In the genomic region with DNA sequence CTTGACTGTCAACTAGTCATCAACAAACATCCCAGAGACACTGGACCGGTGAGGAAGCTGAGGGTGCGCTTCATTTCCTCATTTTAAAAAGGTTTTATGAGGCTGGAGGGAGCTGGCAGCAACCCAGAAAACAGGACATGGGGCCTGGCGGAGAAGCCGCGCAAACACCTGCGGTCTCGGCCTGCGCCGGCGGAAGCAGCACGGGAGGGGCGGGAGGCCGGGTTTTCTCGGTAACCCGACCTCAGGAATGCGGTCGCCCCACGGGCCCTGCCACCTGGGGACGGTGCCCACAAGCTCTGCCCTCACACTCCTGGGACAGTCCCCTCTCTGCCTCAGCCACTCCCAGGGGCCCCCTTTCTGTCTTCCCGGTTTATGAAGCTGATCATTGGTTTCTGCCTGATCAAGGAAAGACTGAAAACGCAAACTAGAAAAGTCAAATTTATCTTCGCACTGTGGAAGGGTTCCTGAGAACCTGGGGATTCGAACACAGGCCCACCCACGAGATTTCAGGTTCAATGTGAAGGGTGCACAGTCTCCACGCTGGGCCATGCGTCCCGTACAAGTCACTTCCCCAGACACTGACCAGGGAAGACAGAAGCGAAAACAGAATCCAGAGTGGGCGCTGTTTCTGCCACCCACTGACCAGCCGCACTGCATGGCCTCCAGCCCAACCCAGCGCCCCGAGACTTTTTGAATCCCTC, we compare ENCODE assay signal across 8 mouse cellular contexts. TPM values are rescaled to one million over a fixed set of nuclear protein-coding genes. Genes with fewer than 3 reads are reported as not detected.
DNase-seq lines count a peak whose midpoint lies in the region; ATAC-seq and TF ChIP-seq lines count a peak whose summit lies in the region.

No protein-coding gene starts in this region.

- H3K9ac ChIP-seq in midbrain, embryonic 12.5 days (replicated peaks) = 0 out of 2 replicates have a peak overlapping the region, but pooled peaks have one; percentile 20
- no peak overlapping the region for H3K9ac ChIP-seq in midbrain, embryonic 11.5 days (ENCODE audit: low read length)
- H3K9ac ChIP-seq in heart, postnatal 0 days (replicated peaks; ENCODE audit: low read depth, low read length) = 0 out of 2 replicates have a peak overlapping the region, but pooled peaks have one; percentile 43
- peak overlapping the region; percentile 25 for H3K9ac ChIP-seq in limb, embryonic 13.5 days
- H3K9ac ChIP-seq in neural tube, embryonic 12.5 days = 0 out of 2 replicates have a peak overlapping the region, but pooled peaks have one; percentile 26

- TF ChIP-seq CTCF in heart, postnatal 0 days (IDR thresholded peaks at IDR 0.05; ENCODE audit: low read depth) = no peak

- H3K27ac ChIP-seq in midbrain, embryonic 12.5 days (replicated peaks) = peak overlapping the region; percentile 99; the same call in 1 of the 2 replicates
- H3K27ac ChIP-seq in midbrain, embryonic 11.5 days (ENCODE audit: low read depth, low read length) = no peak overlapping the region; the same call in 1 of the 2 replicates
- H3K27ac ChIP-seq in heart, postnatal 0 days (ENCODE audit: low read depth) = peak overlapping the region; percentile 91
- H3K27ac ChIP-seq in limb, embryonic 13.5 days = peak overlapping the region; percentile 94
- peak overlapping the region; percentile 37; the same call in 1 of the 2 replicates for H3K27ac ChIP-seq in neural tube, embryonic 12.5 days

- TF ChIP-seq EP300 in heart, postnatal 0 days (IDR thresholded peaks at IDR 0.05; ENCODE audit: low read depth) = no peak

- H3K27me3 ChIP-seq in midbrain, embryonic 12.5 days = peaks cover 7% of the 10 kb centered on the region; the same call in 1 of the 2 replicates
- H3K27me3 ChIP-seq in midbrain, embryonic 11.5 days (ENCODE audit: control insufficient read depth, insufficient read depth, low read length) = no peaks in the 10 kb centered on the region
- H3K27me3 ChIP-seq in heart, postnatal 0 days (ENCODE audit: control insufficient read depth, insufficient read depth, low read length) = no peaks in the 10 kb centered on the region
- H3K27me3 ChIP-seq in limb, embryonic 13.5 days = no peaks in the 10 kb centered on the region
- no peaks in the 10 kb centered on the region for H3K27me3 ChIP-seq in neural tube, embryonic 12.5 days (replicated peaks)

- H3K4me3 ChIP-seq in midbrain, embryonic 12.5 days = no peak overlapping the region
- H3K4me3 ChIP-seq in midbrain, embryonic 11.5 days (ENCODE audit: low read depth, low read length) = no peak overlapping the region; the same call in 1 of the 2 replicates
- H3K4me3 ChIP-seq in heart, postnatal 0 days (ENCODE audit: low read depth, low read length) = no peak overlapping the region
- no peak overlapping the region for H3K4me3 ChIP-seq in limb, embryonic 13.5 days
- no peak overlapping the region for H3K4me3 ChIP-seq in neural tube, embryonic 12.5 days

- no peak overlapping the region for H3K4me2 ChIP-seq in midbrain, embryonic 12.5 days (replicated peaks)
- no peak overlapping the region for H3K4me2 ChIP-seq in midbrain, embryonic 11.5 days
- 0 out of 2 replicates have a peak overlapping the region, but pooled peaks have one; percentile 8 for H3K4me2 ChIP-seq in heart, postnatal 0 days (ENCODE audit: low read depth, low read length)
- peak overlapping the region; percentile 75 for H3K4me2 ChIP-seq in limb, embryonic 13.5 days (replicated peaks)
- H3K4me2 ChIP-seq in neural tube, embryonic 12.5 days (replicated peaks) = peak overlapping the region; percentile 86; the same call in 1 of the 2 replicates

- H3K9me3 ChIP-seq in midbrain, embryonic 12.5 days = no peaks in the 10 kb centered on the region
- no peaks in the 10 kb centered on the region for H3K9me3 ChIP-seq in midbrain, embryonic 11.5 days (ENCODE audit: control insufficient read depth, low read length)
- H3K9me3 ChIP-seq in heart, postnatal 0 days (replicated peaks; ENCODE audit: control insufficient read depth, low read length) = no peaks in the 10 kb centered on the region
- no peaks in the 10 kb centered on the region for H3K9me3 ChIP-seq in limb, embryonic 13.5 days
- no peaks in the 10 kb centered on the region for H3K9me3 ChIP-seq in neural tube, embryonic 12.5 days

- H3K36me3 ChIP-seq in midbrain, embryonic 12.5 days = no peaks in the 10 kb centered on the region
- H3K36me3 ChIP-seq in midbrain, embryonic 11.5 days (ENCODE audit: control insufficient read depth, insufficient read depth, low read length) = no peaks in the 10 kb centered on the region
- no peaks in the 10 kb centered on the region for H3K36me3 ChIP-seq in heart, postnatal 0 days (replicated peaks; ENCODE audit: control insufficient read depth, insufficient read depth, low read length)
- no peaks in the 10 kb centered on the region for H3K36me3 ChIP-seq in limb, embryonic 13.5 days
- H3K36me3 ChIP-seq in neural tube, embryonic 12.5 days = no peaks in the 10 kb centered on the region

- no peak for ATAC-seq in midbrain, embryonic 12.5 days (ENCODE audit: low FRiP score, low read depth)
- no peak for ATAC-seq in midbrain, embryonic 11.5 days (ENCODE audit: low FRiP score)
- ATAC-seq in heart, postnatal 0 days (ENCODE audit: insufficient read depth, low read depth) = no peak
- no peak for ATAC-seq in limb, embryonic 13.5 days (ENCODE audit: low FRiP score, low read depth)
- no peak for ATAC-seq in neural tube, embryonic 12.5 days (ENCODE audit: low FRiP score, low read depth)

- H3K4me1 ChIP-seq in midbrain, embryonic 12.5 days = peaks cover 45% of the 10 kb centered on the region
- H3K4me1 ChIP-seq in midbrain, embryonic 11.5 days (ENCODE audit: control insufficient read depth, insufficient read depth, low read length) = peaks cover 38% of the 10 kb centered on the region
- H3K4me1 ChIP-seq in heart, postnatal 0 days (ENCODE audit: control insufficient read depth, insufficient read depth) = peaks cover 41% of the 10 kb centered on the region
- peaks cover 62% of the 10 kb centered on the region for H3K4me1 ChIP-seq in limb, embryonic 13.5 days
- H3K4me1 ChIP-seq in neural tube, embryonic 12.5 days = peaks cover 50% of the 10 kb centered on the region

- no peak for DNase-seq in midbrain, embryonic 11.5 days (ENCODE audit: low spot score, missing footprints)
- DNase-seq in cerebellum, postnatal 36 days = peak; percentile 61 to 65
- no peak for DNase-seq in heart, postnatal 0 days (ENCODE audit: low spot score)
- DNase-seq in adrenal gland, adult 2 months = no peak
- no peak for DNase-seq in left cerebral cortex, adult 9 months (ENCODE audit: low spot score in 2 of 2)

- 39% methylated on average over 32 of the region's 32 CpGs for WGBS in midbrain, embryonic 12.5 days
- 37% methylated on average over 32 of the region's 32 CpGs for WGBS in midbrain, embryonic 11.5 days
- WGBS in heart, postnatal 0 days = 34% methylated on average over 32 of the region's 32 CpGs
- WGBS in limb, embryonic 13.5 days = 20% methylated on average over 32 of the region's 32 CpGs
- whole genome bisulfite sequencing in neural tube, embryonic 12.5 days = 27% methylated on average over 32 of the region's 32 CpGs

RNA-seq across cellular contexts. Expression of gene Jund, which starts 3.3 kb away (rescaled TPM):
- 206 and 213 TPM in 2 replicates for polyA plus RNA-seq in midbrain, embryonic 12.5 days (2016; fragmentation: Nextera tagmentation; extraction: Ambion mirVana)
- polyA plus RNA-seq in midbrain, embryonic 11.5 days (2014; fragmentation: Nextera tagmentation; extraction: Ambion mirVana) = 119 and 138 TPM in 2 replicates
- 322 and 503 TPM in 2 replicates for total RNA-seq in heart, postnatal 0 days (2014; rRNA removed; ENCODE audit: low replicate concordance)
- 45.9 and 49.5 TPM in 2 replicates for polyA plus RNA-seq in heart, postnatal 0 days (2015; fragmentation: Nextera tagmentation; extraction: Ambion mirVana)
- polyA plus RNA-seq in limb, embryonic 13.5 days (2015; fragmentation: Nextera tagmentation; extraction: Ambion mirVana) = 57.3 and 61.1 TPM in 2 replicates
- polyA plus RNA-seq in neural tube, embryonic 12.5 days (2016; fragmentation: Nextera tagmentation; extraction: Ambion mirVana) = 248 and 267 TPM in 2 replicates
- 100 to 1,000 TPM; 214 to 246 TPM for total RNA-seq in adrenal gland, adult 2 months (2021)
- 1,009 and 1,256 TPM in 2 replicates for polyA plus RNA-seq in adrenal gland, adult 2 months (2012; rRNA removed)

RNA-seq across cellular contexts. Expression of gene Iqcn, which starts 7.8 kb away (rescaled TPM):
- polyA plus RNA-seq in midbrain, embryonic 12.5 days (2016; fragmentation: Nextera tagmentation; extraction: Ambion mirVana) = 0.04 TPM in 1 of 2 replicates, not detected in the other
- 0.04 TPM in 1 of 2 replicates, not detected in the other for polyA plus RNA-seq in midbrain, embryonic 11.5 days (2014; fragmentation: Nextera tagmentation; extraction: Ambion mirVana)
- total RNA-seq in heart, postnatal 0 days (2014; rRNA removed; ENCODE audit: low replicate concordance) = not detected in 2 replicates
- not detected in 2 replicates for polyA plus RNA-seq in heart, postnatal 0 days (2015; fragmentation: Nextera tagmentation; extraction: Ambion mirVana)
- polyA plus RNA-seq in limb, embryonic 13.5 days (2015; fragmentation: Nextera tagmentation; extraction: Ambion mirVana) = not detected in 2 replicates
- 0.06 and 0.16 TPM in 2 replicates for polyA plus RNA-seq in neural tube, embryonic 12.5 days (2016; fragmentation: Nextera tagmentation; extraction: Ambion mirVana)
- under 1 TPM in 1 of 2 experiments, not detected in 1; 0.12 TPM for total RNA-seq in adrenal gland, adult 2 months (2021)
- 0.25 and 0.28 TPM in 2 replicates for polyA plus RNA-seq in adrenal gland, adult 2 months (2012; rRNA removed)

RNA-seq across cellular contexts. Expression of gene Lsm4, which starts 22.4 kb away (rescaled TPM):
- 255 and 263 TPM in 2 replicates for polyA plus RNA-seq in midbrain, embryonic 12.5 days (2016; fragmentation: Nextera tagmentation; extraction: Ambion mirVana)
- polyA plus RNA-seq in midbrain, embryonic 11.5 days (2014; fragmentation: Nextera tagmentation; extraction: Ambion mirVana) = 305 and 326 TPM in 2 replicates
- 438 and 495 TPM in 2 replicates for total RNA-seq in heart, postnatal 0 days (2014; rRNA removed; ENCODE audit: low replicate concordance)
- 202 and 205 TPM in 2 replicates for polyA plus RNA-seq in heart, postnatal 0 days (2015; fragmentation: Nextera tagmentation; extraction: Ambion mirVana)
- 240 and 246 TPM in 2 replicates for polyA plus RNA-seq in limb, embryonic 13.5 days (2015; fragmentation: Nextera tagmentation; extraction: Ambion mirVana)
- polyA plus RNA-seq in neural tube, embryonic 12.5 days (2016; fragmentation: Nextera tagmentation; extraction: Ambion mirVana) = 264 and 277 TPM in 2 replicates
- 10 to 100 TPM; 65.2 to 88.5 TPM for total RNA-seq in adrenal gland, adult 2 months (2021)
- 81.3 and 112 TPM in 2 replicates for polyA plus RNA-seq in adrenal gland, adult 2 months (2012; rRNA removed)

RNA-seq across cellular contexts. Expression of gene Gm3336, which starts 22.9 kb away (rescaled TPM):
- not detected in 2 replicates for polyA plus RNA-seq in midbrain, embryonic 12.5 days (2016; fragmentation: Nextera tagmentation; extraction: Ambion mirVana)
- not detected in 2 replicates for polyA plus RNA-seq in midbrain, embryonic 11.5 days (2014; fragmentation: Nextera tagmentation; extraction: Ambion mirVana)
- not detected in 2 replicates for total RNA-seq in heart, postnatal 0 days (2014; rRNA removed; ENCODE audit: low replicate concordance)
- not detected in 2 replicates for polyA plus RNA-seq in heart, postnatal 0 days (2015; fragmentation: Nextera tagmentation; extraction: Ambion mirVana)
- polyA plus RNA-seq in limb, embryonic 13.5 days (2015; fragmentation: Nextera tagmentation; extraction: Ambion mirVana) = not detected in 2 replicates
- not detected in 2 replicates for polyA plus RNA-seq in neural tube, embryonic 12.5 days (2016; fragmentation: Nextera tagmentation; extraction: Ambion mirVana)
- under 1 TPM in 1 of 2 experiments, not detected in 1; 0.69 TPM for total RNA-seq in adrenal gland, adult 2 months (2021)
- polyA plus RNA-seq in adrenal gland, adult 2 months (2012; rRNA removed) = 0.51 and 0.97 TPM in 2 replicates

RNA-seq across cellular contexts. Expression of gene Pde4c, which starts 28.1 kb away (rescaled TPM):
- 0.15 and 0.39 TPM in 2 replicates for polyA plus RNA-seq in midbrain, embryonic 12.5 days (2016; fragmentation: Nextera tagmentation; extraction: Ambion mirVana)
- 0.16 TPM in 1 of 2 replicates, not detected in the other for polyA plus RNA-seq in midbrain, embryonic 11.5 days (2014; fragmentation: Nextera tagmentation; extraction: Ambion mirVana)
- 0.42 and 1.2 TPM in 2 replicates for total RNA-seq in heart, postnatal 0 days (2014; rRNA removed; ENCODE audit: low replicate concordance)
- polyA plus RNA-seq in heart, postnatal 0 days (2015; fragmentation: Nextera tagmentation; extraction: Ambion mirVana) = 0.44 and 0.56 TPM in 2 replicates
- polyA plus RNA-seq in limb, embryonic 13.5 days (2015; fragmentation: Nextera tagmentation; extraction: Ambion mirVana) = 0.04 and 0.06 TPM in 2 replicates
- polyA plus RNA-seq in neural tube, embryonic 12.5 days (2016; fragmentation: Nextera tagmentation; extraction: Ambion mirVana) = 0.19 and 0.41 TPM in 2 replicates
- total RNA-seq in adrenal gland, adult 2 months (2021) = 1 to 10 TPM in 1 of 2 experiments, under 1 TPM in 1; 0.76 to 1.0 TPM
- 2.9 and 3.3 TPM in 2 replicates for polyA plus RNA-seq in adrenal gland, adult 2 months (2012; rRNA removed)

Comparison
In these comparisons a context has a peak if more than half of its experiments do, and no peak if none do; other contexts are left out.
1. H3K4me2 ChIP-seq: peak in heart, postnatal 0 days (single experiment), limb, embryonic 13.5 days (single experiment) and neural tube, embryonic 12.5 days (single experiment); none in midbrain, embryonic 12.5 days (single experiment) and midbrain, embryonic 11.5 days (single experiment).
2. DNase-seq: peak in cerebellum, postnatal 36 days (2 of 2); none in midbrain, embryonic 11.5 days (single experiment), heart, postnatal 0 days (single experiment), adrenal gland, adult 2 months (single experiment) and left cerebral cortex, adult 9 months (0 of 2).